Mouse (Mus musculus) heart, postnatal 0 days (tissue): Measurements from ENCODE around the gene C530008M17Rik.

Source experiments
- CTCF ChIP-seq: IDR thresholded peaks from 2 replicates; pipeline ENCODE4 v1.5.1; 2016; ENCODE audit warnings: antibody characterized with exemption, control low read depth, low read depth
- EP300 ChIP-seq: IDR thresholded peaks from 2 replicates; pipeline ENCODE4 v1.6.1; 2016; ENCODE audit warnings: antibody characterized with exemption, low read depth

- TF ChIP-seq CTCF: no peak
- no peak for TF ChIP-seq EP300
Observed at GRCm38 (mm10) chr5:76697536-76697935, 41.2 kb downstream of the C530008M17Rik start.
